In the genomic region with DNA sequence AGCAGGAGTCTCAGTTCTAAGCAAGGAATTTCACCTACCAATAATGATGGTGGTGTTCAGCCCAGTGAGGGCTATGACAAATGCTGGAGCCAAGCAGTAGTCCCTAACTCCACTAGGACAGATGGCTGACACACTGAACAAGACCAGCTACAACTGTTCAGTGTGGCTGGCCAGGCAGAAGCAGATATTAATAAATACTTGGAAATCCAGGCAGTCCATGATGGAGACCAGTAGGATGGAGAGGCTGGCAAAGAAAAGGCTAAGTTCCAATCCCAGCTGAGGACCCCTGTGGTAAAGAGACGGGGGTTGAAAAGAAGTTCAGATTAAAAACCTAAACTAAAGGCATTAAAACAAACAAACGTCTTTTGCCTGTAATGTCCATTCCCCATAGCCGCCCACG, we compare ENCODE assay signal across 24 mouse cellular contexts.
"Had no signal": no experiment of that assay in that cellular context is flagged by ENCODE, and none has a peak within 500 bp of the region (broad histone marks: within the 10 kb centered on the region; RNA-seq: fewer than 3 reads in every experiment).

No protein-coding gene starts in this region.

- H3K36me3 ChIP-seq: heart, embryonic 10.5 days; heart, embryonic 12.5 days; hindbrain, embryonic 10.5 days; hindbrain, embryonic 12.5 days; intestine, embryonic 15.5 days; limb, embryonic 13.5 days; limb, embryonic 15.5 days; liver, embryonic 12.5 days had no signal

- ATAC-seq: hindbrain, embryonic 16.5 days; inflammation-experienced regulatory T-cells, adult 6 months; intestine, embryonic 15.5 days; intestine, postnatal 0 days; liver, embryonic 12.5 days had no signal

- DNase-seq: gastrocnemius, adult 2 months; gastrocnemius, postnatal 10 days; heart, postnatal 4 days; kidney, adult 18-20 months; kidney, adult 8-10 months; kidney, postnatal 10 days; kidney, postnatal 25 days; kidney, postnatal 4 days had no signal

- H3K27me3 ChIP-seq: heart, embryonic 12.5 days; hindbrain, embryonic 12.5 days; intestine, embryonic 15.5 days; limb, embryonic 13.5 days; limb, embryonic 15.5 days; liver, embryonic 12.5 days had no signal

- H3K4me3 ChIP-seq: gastrocnemius, adult 2 months; heart, adult 2 months; heart, embryonic 10.5 days; heart, embryonic 12.5 days; hindbrain, embryonic 10.5 days; hindbrain, embryonic 12.5 days; intestine, embryonic 15.5 days; layer of hippocampus, adult 2 months; left cerebral cortex, adult 2 months; limb, embryonic 13.5 days; limb, embryonic 15.5 days; liver, embryonic 12.5 days had no signal

- H3K4me1 ChIP-seq: heart, embryonic 10.5 days; heart, embryonic 12.5 days; hindbrain, embryonic 10.5 days; hindbrain, embryonic 12.5 days; intestine, embryonic 15.5 days; limb, embryonic 13.5 days; limb, embryonic 15.5 days; liver, embryonic 12.5 days had no signal

- H3K9me3 ChIP-seq: heart, embryonic 10.5 days; hindbrain, embryonic 10.5 days; hindbrain, embryonic 12.5 days; intestine, embryonic 15.5 days; limb, embryonic 13.5 days; limb, embryonic 15.5 days; liver, embryonic 12.5 days had no signal

- H3K27ac ChIP-seq: gastrocnemius, adult 2 months; heart, adult 2 months; heart, embryonic 10.5 days; hindbrain, embryonic 10.5 days; hindbrain, embryonic 12.5 days; hindbrain, embryonic 14.5 days; intestine, embryonic 15.5 days; layer of hippocampus, adult 2 months; left cerebral cortex, adult 2 months; limb, embryonic 13.5 days; limb, embryonic 15.5 days; liver, embryonic 12.5 days; liver, embryonic 14.5 days had no signal
